Mouse (Mus musculus) retina, postnatal 1 day (tissue): ENCODE data around the gene Uimc1.

Source experiments
- DNase-seq: peaks from one replicate; pipeline ENCODE4 v3.0.0-alpha.2; 2012

Uimc1 gene

DNA sequence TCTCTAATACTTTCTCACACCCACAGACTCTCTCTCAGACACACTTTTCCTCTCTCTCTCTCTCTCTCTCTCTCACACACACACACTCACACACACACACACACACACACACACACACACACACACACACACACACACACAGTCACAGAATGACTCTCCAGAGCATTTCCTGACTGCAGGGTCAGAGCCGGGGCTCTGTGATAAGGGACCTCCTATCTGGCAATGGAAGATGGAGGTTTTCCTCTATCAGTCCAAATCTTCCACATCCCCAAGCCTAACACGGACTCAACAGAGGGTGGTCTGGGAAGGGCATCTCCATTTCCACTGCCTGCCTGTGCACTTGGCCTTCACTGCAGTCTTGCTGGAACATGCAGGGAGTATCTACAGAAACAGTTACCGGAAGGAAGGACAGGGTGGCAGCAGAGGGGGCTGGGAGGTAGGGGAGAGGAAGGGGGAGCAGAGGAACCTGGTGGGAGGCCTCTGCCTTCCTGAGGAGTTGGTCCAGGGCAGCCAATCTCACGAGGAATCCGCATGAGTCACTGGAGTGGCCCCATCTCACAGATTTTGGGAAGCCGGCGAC lies 111.8 kb downstream of the Uimc1 start:
- DNase-seq, result no peak

DNA sequence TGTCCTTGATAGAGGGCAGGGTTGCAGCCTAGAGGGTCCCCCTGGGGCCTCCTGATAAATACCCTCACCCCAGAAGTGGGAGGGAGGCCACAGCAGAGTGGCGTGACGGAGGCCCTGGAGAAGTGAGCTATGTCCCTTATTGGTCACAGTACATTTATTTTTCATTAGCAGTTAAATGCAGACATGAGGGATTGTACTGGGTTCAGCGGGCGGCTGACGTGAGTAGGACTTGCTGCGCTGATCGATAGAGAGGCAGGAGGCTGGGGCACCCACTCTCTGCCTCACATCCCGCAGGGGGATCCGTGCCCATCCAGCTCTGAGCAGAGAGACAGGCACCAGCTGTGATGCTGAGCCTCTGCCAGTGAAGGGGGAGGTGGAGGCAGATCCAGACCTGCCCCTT lies 112.7 kb downstream of the Uimc1 start:
- peak; percentile 49 for DNase-seq

DNA sequence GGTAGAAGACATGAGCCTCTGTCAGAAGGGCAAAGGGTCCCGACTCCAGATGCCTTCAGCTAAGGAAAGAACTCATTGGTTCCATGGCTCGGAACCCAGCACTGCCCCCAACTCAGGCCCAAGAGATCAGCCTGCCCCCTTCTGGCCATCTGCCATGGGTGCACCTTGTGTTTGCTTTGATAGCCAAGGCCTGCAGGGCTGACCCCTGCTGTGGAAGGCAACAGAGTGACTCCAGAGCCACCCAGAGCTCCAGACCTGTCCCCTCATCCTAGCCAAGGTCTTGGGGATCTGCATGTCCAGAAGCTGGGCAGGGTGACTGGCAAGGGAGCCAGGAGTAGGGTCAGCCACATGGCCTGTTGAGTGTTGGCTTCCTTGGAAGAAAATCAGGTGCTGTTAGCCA lies 116.5 kb downstream of the Uimc1 start:
- DNase-seq, result peak; percentile 36

DNA sequence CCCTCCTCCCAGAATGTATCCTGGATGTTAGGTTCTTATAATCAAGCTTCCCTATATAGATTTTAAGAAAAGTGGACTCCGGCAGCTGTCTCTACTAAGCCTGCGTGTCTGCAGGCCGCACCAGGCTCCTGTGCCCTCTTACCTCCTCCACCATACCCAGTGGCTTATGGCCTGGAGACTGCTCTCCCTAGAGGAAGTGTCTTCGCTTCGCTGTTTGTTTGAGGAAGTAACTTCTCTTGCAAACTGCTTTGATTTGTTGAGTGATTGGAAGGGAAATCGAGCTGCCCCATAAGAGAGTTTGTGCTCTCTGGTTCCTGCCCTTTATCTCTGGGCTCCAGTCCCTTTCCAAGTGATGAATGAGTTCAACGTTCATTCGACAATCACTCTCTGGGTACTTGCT lies 117.1 kb downstream of the Uimc1 start:
- no peak for DNase-seq

DNA sequence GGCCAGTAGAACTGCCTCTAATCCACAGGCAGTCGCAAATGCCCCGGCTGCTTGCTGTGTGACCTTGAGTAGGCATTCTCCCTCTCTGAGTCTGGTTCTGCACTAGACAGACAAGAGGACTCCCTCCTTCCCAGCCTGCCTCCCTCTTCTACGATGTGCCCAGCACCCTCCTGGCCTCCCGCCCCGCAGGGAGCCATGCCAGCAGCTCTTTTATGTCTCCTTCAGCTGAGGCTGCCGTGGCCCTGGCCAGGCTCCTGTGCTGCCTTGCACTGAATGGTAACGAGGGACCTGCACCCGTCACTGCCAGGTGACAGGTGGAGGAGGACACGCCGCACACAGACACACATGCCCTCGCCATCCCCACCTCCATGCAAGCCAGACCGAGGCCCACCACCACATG lies 119.1 kb downstream of the Uimc1 start:
- no peak for DNase-seq

DNA sequence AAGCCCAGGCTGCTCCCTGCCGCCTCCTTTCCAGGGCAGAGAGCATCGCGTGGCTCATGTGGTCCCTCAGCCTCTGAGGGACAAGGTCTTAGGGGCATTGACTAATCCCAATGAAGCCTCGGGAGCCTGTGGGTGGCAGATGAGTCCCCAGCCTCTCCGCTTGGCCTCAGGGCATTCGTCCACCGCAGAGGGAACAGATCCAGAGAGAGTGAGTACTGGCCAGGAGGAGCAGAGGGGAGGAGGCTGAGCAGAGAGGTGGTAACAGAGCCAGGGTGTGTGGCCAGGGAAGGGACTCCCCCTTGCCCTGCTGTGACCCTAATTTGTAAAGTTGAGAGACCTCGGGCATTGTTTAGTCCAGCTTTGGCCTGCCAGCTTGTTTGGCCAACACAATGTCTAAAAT lies 121.3 kb downstream of the Uimc1 start:
- DNase-seq, result peak; percentile 66
